Mouse (Mus musculus) frontal cortex, postnatal 25 days (tissue): ENCODE measurements around the gene Tle3.

Source experiments
- DNase-seq, 2 experiments: peaks; one replicate each; pipeline ENCODE4 v3.0.0; 2022; ENCODE audit warnings: low spot score in 2 of 2

The Tle3 gene

DNA sequence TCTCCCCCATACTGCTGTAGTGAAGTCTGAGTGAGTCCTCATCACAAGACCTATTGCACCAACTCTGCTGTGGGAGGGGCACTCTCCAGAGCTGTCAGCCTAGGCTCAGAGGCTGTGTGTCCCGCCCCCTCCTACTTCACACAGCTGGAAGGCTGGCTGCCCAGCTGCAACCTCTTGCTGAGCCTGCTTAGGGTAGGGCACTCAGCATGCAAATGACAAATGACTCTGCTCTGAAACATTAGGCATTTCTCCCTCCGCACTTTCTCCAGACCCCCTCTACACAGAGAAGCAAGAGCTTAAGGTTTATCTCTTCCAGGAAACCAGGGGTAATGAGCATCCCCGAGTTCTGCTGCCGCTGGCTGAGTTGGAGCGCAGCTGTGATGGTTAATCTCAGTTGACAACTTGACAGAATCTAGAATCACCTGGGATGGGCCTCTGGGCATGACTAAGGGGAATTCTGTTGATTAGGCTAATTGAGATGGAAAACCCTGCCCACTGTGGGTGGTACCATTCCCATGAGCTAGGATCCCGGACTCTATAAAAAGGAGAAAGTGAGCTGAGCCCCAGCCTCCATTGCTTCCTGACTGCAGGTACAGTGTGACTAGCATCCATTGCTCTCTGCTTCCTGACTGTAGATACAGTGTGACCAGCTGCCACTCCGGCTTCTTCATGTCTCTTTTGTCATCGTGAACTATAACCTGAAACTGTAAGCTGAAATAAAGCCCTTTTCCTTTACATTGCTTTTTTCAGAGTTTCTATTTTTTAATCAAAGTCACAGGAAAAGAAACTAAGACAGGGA, 63.2 kb downstream of the Tle3 start:
- no peak for DNase-seq

GRCm38 (mm10) chr9:61436104-61436503, 63.9 kb downstream of the Tle3 start:
- no peak for DNase-seq

DNA sequence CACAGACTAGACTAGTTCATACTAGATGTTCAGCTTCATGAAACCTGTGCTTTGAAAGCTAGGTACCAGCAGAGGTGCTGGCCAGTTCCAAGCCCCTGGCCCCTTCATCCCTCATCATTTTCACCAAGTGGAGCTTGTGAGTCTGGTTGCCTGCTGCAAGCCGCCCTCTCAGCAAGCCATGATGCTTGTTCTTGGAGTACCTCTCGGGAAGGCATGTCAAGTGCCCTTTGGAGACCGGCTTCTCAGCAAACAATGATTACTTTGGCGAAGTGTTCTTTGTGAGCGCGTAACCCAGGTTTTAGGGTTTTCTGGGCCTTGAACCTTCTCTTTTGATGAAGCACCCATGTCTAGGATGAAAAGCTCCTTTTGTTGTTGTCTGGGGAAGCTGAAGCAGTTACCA, 64.6 kb downstream of the Tle3 start:
- DNase-seq = no peak

DNA sequence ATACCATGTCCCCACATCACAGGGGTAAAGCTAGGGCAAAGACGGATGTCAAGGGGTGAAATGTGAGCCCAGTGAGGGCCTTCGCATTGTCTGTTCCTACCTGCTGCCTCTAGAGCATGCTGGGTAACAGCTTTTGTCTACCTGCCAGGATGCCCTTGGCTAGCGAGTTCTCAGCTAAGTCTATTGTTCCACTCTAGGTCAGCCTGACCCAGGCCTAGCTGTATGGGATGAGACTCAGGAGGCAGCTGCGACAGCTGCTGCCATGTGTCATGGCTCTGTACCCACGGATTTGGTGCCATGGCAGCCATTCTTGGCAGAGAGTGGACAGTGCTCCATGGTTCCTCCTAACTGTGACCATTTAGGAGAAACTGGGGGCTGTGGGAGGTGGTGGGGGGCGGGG, 66.9 kb downstream of the Tle3 start:
- DNase-seq = no peak

GRCm38 (mm10) chr9:61439979-61440378, 67.8 kb downstream of the Tle3 start:
- DNase-seq = no peak

DNA sequence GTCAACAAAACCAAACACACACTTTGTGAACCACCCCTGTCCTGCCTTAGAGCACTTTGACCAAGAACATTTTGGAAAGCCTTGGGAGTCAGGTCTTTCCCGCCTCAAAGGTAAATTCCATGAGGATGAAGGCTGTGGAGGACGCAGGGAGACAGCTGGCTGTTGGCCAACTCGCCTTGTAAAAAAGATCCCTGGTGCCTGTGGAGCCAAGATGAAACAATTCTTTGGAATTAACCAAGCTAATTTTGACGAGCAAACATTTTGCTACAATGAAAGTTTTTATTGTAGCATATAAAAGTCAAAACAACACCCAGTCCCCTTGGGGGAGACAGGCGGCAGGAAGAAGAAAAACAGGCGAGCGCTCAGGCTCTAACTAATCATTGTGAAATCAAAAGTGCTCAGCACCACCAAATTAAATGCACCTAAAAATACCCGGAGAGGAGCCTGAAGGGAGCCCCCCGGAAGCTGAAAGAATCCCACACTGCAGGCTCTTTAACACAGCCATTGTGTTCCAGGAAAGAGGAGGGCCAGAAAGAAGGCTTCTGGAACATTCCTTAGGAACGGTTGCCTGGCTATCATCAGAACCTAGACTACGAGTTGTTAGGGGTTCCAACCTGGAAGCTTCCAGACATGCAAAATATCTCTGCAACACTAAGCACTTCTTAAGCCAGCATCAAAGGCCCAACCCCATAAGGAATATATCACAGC, 69.2 kb downstream of the Tle3 start:
- no peak for DNase-seq

GRCm38 (mm10) chr9:61442951-61443630, 70.9 kb downstream of the Tle3 start:
- no peak for DNase-seq

- no peak for DNase-seq
Observed at GRCm38 (mm10) chr9:61445151-61445550, 73.0 kb downstream of the Tle3 start.

DNA sequence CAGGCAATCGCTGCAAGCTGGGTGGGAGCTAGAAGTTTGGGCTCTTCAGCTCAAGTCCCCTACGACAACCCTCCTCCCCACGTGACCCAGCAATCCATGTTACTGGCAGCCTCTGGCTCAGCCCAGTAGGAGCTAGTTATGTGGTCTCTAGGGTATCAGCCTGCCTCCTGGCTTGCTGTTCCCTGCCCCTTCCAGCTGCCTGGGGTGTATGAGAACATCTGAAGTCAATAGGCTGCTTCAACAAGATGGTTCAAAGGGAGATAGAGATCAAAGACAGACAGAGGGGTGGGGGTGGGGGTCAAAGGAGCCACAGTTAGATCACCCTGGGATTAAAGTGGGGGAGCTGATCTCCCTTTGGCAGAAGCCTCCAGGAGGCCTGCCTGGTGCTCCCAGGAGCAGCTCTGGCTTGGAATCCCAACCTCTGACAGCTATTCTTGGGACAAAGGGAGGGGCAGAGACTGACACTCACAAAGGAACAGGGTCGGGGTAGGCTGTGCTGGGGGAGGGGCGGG, 73.6 kb downstream of the Tle3 start:
- no peak for DNase-seq

DNA sequence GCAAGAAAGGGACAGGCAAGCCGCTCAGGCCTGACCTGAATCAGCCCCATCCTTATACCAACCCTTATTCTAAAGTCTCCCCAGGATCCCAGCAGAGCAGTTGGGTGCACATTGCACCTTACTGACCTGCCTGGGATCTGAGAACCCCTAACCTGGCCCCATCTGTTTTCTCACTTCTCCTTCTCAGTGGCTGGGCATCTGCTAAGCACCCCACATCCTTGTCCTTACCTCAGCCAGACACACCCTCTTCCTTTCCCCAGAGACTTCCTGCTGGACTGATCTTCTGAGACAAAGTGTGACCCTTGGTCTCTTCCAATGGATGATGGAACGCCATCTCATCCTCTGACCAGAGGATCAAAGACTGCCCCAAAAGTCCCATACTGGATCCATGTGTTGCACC, 74.8 kb downstream of the Tle3 start:
- no peak for DNase-seq

GRCm38 (mm10) chr9:61449363-61449904, 77.3 kb downstream of the Tle3 start:
- DNase-seq = no peak

DNA sequence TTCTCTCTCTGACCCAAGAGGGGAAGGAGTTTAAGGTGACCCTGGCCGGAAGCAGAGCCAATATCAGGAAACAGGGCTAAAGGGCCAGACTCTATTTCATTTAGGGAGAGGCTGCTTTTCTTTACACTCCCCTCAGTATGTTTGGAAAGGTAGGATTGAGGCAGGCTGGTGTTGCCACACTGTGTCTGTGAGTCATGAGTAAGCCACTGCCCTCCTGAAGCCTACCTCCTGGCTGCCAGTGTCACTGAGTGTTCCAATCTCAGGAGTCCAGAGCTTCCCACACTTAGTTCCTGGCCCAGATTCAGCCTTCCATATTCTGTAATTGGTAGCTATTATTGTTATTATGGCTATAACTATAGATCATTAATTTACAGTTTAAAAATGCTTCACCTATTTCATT, 79.9 kb downstream of the Tle3 start:
- no peak for DNase-seq

DNA sequence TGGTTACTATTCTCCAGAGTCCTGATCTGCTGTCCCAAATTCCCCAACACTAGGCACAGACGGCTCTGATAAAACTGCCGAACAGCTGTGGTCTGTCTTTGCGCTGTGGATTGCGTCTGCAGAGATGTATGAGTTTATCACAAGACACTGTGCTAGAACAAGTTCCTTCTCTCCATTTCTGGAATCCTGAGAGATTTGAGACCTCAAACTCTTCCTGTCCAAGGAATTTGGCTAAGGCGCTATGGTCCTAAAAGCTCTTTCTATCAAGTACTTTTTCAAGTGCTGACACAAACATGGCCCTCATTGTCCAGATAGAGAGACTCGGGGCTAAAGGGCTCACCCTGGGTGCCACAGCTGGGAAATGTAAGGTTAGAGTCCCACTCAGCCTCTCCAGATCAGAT, 83.7 kb downstream of the Tle3 start:
- DNase-seq = no peak

GRCm38 (mm10) chr9:61456441-61457161, 84.4 kb downstream of the Tle3 start:
- DNase-seq = no peak

GRCm38 (mm10) chr9:61457162-61457523, 85.0 kb downstream of the Tle3 start:
- DNase-seq = no peak

DNA sequence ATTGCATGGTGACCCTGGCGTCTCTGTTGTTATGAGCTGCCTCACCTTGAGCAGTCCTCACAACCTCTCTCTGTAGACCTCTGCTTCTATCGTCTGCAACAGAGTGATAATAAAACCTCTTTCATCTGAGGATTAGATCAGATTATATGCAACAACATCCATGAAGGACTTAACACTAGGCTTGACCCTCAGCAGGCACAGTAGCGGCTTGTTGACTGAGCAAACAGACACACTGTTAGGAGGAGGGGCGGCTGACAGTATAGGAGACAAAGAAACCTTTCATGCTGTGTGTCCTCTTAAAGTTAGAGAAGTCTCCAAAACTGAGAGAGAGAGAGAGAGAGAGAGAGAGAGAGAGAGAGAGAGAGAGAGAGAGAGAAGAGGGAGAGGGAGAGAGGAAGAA, 89.7 kb downstream of the Tle3 start:
- no peak for DNase-seq

GRCm38 (mm10) chr9:61467436-61467835, 95.3 kb downstream of the Tle3 start:
- DNase-seq = no peak
